Mouse (Mus musculus): Measurements from ENCODE around the gene Ston2. TPM values are rescaled to one million over a fixed set of nuclear protein-coding genes. Genes with fewer than 3 reads are reported as not detected.
A peak's percentile ranks its signal among the peaks of the same experiment; 100 is the strongest.

Gene Ston2
- total RNA-seq, 2 experiments from 2014 or later, result 33.4 to 34.7 TPM

DNA sequence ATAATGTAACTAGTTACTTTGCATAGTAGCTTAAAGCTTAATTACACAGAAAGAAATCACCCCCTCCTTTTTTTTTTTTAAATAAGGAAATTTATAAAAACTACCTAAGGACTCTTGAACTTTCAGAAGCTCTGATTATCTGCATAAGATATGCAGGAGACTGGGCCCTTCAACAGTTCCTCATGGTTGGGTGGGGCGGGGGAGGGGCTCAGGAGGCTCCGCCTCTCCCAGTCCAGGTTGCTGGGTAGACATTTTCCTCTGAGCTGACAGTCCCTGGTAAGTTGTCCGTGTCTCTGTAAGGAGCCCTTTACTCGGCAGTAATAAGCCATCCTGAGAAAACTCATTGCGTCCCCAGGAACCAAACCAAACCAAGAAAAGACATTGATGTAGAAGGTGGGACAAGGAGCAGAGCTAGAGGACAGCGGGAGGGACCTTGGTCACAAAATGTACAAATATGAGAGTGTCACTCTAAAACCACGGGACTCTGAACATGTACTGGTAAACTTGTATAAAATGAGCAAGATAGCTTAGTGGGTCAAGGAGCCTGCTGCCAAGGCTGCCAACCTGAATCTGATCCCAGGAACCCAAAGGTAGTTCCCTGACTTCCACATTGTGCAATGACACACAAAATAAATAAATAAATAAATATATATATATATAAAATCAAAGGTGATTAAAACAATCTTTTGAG is 88.6 kb downstream of the Ston2 start:
- DNase-seq (ENCODE audit: low spot score in 2 of 2), result no peak
- H3K27ac ChIP-seq, result no peak overlapping the region
- TF ChIP-seq CTCF (conservative IDR thresholded peaks at IDR 0.05), result no peak
- no peak overlapping the region for H3K4me3 ChIP-seq

DNA sequence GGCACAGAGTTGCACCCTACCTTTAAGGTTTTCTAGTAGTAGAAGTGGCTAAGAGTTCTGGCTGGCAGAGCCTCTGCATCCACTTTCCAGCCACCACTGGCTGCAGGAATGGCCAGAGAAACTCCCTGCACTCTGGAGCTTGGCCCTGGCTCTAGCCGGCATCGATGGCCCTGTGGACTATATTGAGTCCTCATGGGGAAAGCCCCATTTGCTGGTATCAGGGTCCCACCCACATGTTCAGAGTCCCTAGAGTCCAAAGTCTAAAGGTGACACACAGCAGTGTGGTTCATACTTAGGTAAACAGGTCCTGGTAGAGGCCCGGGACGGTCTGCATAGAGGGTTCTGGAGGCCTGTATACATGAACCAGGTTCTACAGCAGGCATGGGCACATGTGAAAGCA is 92.0 kb downstream of the Ston2 start:
- Histone ChIP-seq H3K4me3 (no peak overlapping the region), H3K27ac (no peak overlapping the region)
- no peak for DNase-seq (ENCODE audit: low spot score in 2 of 2)
- no peak for TF ChIP-seq CTCF (conservative IDR thresholded peaks at IDR 0.05)

DNA sequence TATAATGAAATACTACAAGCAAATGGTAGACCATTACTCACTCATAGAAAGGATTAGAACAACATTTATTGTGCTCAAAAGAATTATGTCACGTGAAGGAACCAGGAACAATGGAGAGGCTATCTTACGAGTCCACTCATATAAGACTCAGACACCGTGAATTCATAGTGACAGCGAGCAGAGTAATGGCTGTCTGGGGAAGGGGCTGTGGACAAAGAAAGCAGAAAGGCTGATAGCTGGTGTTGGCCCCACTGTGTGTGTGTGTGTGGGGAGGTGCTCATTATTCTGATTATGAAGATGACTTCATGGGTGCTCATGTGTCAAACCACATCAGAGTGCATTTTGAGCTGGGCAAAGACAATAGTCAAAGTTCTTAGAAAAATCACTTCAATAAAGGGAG is 92.4 kb downstream of the Ston2 start:
- no peak overlapping the region for H3K4me3 ChIP-seq
- no peak for DNase-seq (ENCODE audit: low spot score in 2 of 2)
- H3K27ac ChIP-seq, result no peak overlapping the region

DNA sequence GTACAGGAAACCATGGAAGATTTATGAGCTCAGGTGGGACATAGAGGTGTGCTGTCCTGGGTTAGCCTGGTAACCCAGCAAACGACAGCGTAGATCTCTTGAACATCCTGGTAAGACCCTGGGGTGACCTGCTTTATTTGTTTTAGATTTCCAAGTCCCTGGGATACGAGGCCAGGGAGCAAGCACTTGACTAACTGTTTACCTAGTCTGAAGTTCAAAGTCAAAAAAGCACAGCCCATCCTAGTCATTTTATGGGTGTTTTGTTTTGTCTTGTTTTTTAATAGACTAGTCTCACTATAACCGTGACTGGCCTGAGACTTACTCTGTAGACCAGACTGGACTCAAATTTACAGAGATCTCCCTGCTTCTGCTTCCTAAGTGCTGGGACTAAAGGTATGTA is 93.4 kb downstream of the Ston2 start:
- no peak overlapping the region for H3K4me3 ChIP-seq
- no peak for TF ChIP-seq CTCF (conservative IDR thresholded peaks at IDR 0.05)
- DNase-seq (ENCODE audit: low spot score in 2 of 2), result no peak

More for the DNA sequence above, 92.4 kb downstream of the Ston2 start:
- TF ChIP-seq CTCF (conservative IDR thresholded peaks at IDR 0.05), result no peak

DNA sequence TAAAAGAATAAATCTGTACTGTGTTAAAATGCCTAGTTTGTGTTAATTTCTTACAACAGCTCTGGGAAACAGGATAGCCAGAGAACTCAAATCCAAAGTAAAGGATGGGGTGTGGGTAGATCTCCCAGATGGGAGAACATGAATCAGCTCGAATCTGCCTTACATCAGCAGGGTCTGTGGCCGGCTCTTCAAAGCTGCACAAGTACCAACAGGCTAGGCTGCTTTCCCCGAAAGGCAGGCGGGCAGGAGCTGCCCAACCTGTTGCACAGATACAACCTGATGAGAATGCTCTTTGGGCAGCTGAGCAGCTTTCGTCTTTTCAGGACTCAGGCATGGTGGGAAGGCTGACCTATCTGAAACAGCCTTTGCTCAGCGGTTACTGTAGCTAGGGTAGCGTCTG is 94.6 kb downstream of the Ston2 start:
- Histone ChIP-seq H3K27ac (0 out of 2 replicates have a peak overlapping the region, but pooled peaks have one; percentile 32), H3K4me3 (no peak overlapping the region)
- TF ChIP-seq CTCF (conservative IDR thresholded peaks at IDR 0.05), result no peak
- peak in 1 of 2 experiments; percentile 62 for DNase-seq (ENCODE audit: low spot score in 2 of 2)

More for the DNA sequence above, 93.4 kb downstream of the Ston2 start:
- no peak overlapping the region for H3K27ac ChIP-seq

DNA sequence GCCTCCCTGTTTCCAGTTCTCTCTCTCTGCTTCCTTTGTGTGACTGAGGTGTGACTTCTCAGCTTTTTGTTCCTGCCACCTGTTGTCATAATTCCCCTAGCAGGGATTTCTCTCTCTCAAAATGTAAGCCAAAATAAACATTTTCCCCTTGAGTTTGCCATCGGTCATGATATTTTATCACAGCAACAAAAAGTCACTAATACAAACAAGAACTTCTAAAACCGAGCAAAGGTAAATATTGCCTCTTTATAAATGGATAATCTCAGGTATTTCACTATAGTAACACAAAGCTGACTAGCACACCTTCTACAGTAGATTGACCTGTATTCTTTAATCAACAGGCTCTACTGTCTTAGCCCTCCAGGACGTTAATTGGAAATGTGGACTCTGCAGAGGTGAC is 95.2 kb downstream of the Ston2 start:
- no peak for DNase-seq (ENCODE audit: low spot score in 2 of 2)
- no peak for TF ChIP-seq CTCF (conservative IDR thresholded peaks at IDR 0.05)

DNA sequence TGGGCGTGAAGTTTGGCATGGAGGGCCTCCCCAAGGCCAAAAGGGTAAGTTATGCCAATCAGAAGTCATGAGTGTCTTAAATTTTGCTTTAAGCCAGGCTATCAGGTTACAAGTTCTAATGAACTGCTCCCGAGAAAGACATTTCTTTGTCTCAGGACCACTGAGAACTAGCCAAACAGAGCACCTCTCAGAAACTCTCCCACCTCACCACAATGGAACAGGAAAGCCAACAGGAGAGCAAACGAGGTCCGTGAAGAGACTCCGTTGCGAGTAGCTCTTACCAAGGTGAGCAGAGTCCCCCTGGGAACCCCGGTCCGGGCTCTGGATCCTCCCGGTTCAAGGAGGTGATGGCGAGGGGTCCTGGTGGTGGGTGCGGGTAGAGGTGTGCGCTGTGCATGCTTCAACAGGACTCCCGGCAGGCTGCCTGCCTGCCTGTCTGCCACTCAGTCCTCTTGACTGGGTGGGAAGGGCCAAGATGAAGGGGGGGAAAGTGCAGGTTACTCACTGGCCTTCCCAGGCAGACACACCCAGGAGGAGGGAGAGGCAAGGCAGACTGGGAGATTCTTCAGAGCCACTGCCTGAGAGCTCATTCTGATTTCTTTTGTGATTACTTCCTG is 102.4 kb downstream of the Ston2 start:
- no peak overlapping the region for H3K4me3 ChIP-seq
- no peak overlapping the region for H3K27ac ChIP-seq

More for the DNA sequence above, 95.2 kb downstream of the Ston2 start:
- Histone ChIP-seq H3K4me3 (no peak overlapping the region), H3K27ac (0 out of 2 replicates have a peak overlapping the region, but pooled peaks have one; percentile 32)

DNA sequence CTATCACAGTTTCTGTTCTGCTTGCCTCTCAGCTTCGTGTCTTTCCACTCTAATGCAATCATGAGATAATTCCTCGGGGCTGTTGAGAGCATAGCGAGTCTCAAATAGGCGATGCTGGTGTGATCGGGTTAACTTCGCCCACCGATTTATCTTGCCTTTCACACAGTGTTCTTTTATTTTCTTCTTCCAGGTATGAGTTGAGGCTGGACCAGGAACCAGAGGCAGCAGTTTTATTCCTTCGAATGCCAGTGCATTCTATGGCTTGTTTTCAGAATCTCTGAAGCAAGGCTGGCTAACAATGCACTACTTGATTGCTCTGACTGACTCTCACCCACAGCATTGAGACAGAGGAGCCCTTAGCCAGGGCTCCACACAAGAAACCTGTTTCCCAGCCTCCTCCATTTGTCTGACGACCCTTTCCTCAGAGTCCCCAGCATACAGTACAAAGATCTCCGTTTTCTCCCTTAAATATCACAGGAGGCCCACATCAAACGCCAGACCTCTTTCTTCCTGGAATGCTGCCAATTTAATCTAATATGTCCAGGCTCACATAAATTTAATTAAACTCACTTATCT is 103.3 kb downstream of the Ston2 start:
- DNase-seq (ENCODE audit: low spot score in 2 of 2), result no peak
- Histone ChIP-seq H3K4me3 (peak overlapping the region; percentile 13; the same call in 1 of the 2 replicates), H3K27ac (peak overlapping the region; percentile 74)
- TF ChIP-seq CTCF (conservative IDR thresholded peaks at IDR 0.05), result no peak

More for the DNA sequence above, 102.4 kb downstream of the Ston2 start:
- no peak for DNase-seq (ENCODE audit: low spot score in 2 of 2)
- no peak for TF ChIP-seq CTCF (conservative IDR thresholded peaks at IDR 0.05)

DNA sequence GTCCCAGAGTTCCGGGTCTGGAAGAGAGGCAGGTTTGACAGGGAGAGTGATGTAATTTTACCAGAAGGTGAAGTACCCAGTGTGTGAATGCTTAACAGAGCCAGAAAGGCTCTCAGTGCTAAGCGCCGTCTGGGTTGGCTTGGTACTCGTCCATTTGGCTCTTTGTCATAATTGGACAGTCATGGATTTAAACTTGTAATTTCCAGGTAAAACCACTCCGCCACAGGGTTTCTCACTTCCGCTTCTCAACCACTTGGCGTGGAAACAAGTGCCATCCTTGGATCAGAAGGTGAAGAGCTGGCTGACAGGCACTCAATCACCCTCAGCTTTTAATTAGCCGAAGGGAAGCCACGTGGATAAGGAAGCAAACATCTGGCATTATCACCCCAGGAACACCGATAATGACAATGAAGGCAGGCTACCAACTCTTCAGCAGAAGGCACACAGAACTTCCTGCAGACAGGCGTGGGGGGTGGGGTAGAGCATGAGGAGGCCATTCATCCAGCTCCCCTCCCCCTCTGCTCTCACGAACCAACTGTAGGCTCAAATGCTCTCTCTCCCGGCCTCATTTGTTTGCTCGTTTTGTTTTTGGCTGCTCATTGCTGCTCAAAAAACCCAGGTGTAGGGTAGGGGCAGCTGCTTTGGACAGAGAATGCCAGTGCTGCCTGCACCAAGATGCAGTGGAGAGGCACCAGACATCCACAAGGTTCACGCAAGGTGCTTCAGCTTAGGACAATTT is 103.9 kb downstream of the Ston2 start:
- peak overlapping the region; percentile 13; the same call in 1 of the 2 replicates for H3K4me3 ChIP-seq
- H3K27ac ChIP-seq, result peak overlapping the region; percentile 74
- DNase-seq (ENCODE audit: low spot score in 2 of 2), result no peak
- TF ChIP-seq CTCF (conservative IDR thresholded peaks at IDR 0.05), result no peak

DNA sequence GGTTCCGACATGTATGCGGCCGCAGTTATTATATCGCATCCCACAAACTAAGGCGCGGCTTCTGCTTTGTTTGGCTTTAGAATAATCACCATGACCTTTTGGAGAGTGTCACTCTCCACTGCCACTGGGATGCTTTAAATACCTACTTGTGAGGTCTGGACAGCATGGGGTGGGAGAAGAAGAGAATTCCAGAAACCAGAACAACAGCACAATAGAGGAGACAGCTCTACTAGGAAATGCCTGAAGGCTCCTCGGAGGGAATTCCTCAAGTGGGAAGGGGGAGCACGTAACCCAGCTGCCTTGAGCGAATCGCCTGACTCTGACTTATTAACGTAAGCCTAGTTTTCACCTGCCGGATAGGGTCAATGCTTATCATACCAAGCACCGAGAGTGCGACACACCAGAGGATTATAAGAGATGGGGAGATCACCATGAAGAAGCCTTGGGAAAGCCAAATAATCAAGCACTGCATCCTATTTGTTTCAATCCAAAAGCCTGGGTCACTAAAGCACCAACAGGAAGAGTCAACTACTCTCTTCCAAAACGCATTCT is 104.6 kb downstream of the Ston2 start:
- Histone ChIP-seq H3K4me3 (no peak overlapping the region), H3K27ac (peak overlapping the region; percentile 32)
- TF ChIP-seq CTCF (conservative IDR thresholded peaks at IDR 0.05), result no peak
- DNase-seq (ENCODE audit: low spot score in 2 of 2), result no peak

DNA sequence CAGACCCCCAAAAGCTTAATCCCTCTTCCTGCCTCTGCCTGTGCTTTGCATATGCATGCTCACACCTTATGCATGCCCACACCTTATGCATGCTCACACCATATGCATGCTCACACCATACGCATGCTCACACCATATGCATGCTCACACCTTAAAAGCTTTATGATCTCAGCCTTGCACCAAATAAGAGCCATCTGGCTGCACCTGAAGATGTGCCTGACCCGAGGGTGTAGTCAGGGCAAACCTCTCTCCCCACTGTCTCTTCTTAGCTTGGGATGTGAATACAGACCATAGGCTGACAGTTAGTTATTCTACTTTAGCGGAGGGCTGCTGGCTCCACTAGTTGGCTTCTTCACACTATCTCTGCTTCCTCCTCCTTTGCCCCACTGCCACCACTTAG is 105.1 kb downstream of the Ston2 start:
- no peak overlapping the region for H3K4me3 ChIP-seq
- no peak for TF ChIP-seq CTCF (conservative IDR thresholded peaks at IDR 0.05)
- no peak for DNase-seq (ENCODE audit: low spot score in 2 of 2)
- H3K27ac ChIP-seq, result peak overlapping the region; percentile 32

DNA sequence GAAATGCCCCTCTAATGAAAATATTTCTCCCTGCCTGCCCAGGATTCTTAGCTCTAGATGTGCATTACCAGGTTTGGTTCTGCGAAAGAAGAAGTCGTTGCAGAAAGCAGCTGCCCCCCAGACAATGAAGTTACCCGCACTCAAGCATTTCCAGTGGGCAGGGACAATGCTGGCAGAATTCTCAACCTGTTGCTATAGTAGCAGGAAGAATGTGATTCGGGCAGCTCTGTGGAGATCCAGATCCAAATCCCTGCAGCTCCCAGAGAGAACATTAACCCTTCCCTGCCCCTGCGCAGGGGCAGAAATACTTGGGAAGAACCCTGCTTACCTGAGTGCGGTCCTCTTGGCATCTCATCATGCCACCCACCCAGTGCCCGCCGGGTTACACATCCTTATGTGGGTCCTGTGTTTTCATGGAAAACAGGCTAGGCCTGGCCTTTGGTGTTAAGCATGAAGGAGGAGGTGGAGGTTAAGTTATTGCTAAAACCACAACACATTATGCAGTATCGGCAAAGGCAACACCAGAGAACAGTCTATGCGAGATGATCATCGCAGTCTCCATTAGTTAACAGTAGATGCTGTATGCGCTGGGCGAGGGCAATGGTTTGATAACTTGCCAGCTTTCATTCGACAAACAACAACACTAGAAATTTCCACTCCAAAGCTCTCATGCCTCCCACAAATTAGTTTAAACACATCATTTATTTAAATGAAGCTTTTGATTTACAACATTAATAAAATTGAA is 108.7 kb downstream of the Ston2 start:
- TF ChIP-seq CTCF (conservative IDR thresholded peaks at IDR 0.05), result no peak
- DNase-seq (ENCODE audit: low spot score in 2 of 2), result peak; percentile 56 to 73
- peak overlapping the region; percentile 91 for H3K27ac ChIP-seq
- H3K4me3 ChIP-seq, result peak overlapping the region; percentile 34
